Mouse (Mus musculus) thymus, postnatal 25 days (tissue): ENCODE measurements around the gene Trib2.

Experiments used
- DNase-seq: peaks from one replicate; pipeline ENCODE4 v3.0.0; 2022

The Trib2 gene

DNA sequence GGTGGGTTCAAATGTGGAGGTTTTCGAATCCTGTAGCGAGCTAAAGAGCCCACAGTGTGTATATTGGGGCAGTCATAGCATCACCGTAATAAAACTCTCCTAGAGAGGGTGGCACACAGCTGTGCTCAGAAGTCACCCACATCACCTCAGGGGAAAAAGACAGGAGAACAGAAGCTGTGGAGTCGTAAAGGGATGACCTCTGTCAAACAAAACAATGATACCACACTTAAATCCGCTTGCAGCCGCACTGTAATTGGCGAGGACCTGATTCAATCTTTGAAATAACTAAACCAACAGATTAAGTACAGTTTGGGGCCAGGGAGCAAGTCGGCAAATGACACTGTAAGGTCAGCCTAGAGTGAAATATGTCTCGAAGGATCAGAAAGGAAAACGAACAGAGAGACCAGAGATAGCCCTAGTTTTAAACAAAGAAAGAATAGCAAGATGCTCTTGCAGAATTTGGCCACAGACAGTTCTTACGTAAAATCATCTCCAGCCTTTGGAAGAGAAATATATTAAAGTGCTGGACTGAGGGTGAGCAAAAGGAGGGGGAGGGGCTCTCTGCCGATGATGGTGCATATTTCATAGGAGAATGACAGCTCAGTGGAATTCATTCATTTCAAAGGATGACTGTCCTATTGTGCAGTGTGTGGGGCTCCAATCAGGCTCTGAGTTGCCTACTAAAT, 3.4 kb downstream of the Trib2 start:
- peak; percentile 17 for DNase-seq

DNA sequence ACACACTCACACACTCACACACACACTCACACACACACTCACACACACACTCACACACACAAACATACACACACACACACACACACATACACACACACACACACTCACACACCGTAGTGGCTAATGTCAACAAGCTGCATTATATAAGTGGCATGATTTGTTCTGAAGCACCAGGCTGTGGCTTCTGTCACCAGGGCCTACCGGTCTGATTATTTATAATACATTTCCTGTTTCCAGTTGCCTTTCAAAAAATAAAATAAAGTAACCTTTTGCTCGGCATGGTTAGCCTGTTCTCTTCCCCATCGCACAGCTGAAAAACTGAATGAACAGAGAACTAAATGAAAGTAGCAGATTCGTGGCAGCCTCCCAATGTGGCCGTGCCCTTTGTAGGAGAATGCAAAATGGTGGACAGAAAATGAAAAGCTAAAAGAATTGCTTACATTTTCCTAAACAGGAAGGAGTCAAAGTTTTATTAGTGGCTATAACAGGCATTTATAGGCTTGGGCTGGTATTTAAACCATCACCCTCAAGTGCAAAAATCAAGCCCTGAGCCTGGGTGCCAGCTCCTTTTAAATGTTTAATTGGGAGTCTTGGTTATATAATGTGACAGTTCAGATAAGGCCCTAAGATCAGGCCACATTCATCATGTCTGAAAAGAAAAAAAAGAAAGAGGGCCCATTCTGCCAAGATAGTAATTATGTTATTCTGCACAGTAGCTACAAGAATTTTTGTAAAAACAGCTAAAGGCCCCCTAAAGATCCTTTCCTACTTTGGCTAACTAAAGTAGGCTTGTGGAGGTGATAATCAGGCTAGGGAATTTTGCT, 4.4 kb downstream of the Trib2 start:
- DNase-seq: no peak

DNA sequence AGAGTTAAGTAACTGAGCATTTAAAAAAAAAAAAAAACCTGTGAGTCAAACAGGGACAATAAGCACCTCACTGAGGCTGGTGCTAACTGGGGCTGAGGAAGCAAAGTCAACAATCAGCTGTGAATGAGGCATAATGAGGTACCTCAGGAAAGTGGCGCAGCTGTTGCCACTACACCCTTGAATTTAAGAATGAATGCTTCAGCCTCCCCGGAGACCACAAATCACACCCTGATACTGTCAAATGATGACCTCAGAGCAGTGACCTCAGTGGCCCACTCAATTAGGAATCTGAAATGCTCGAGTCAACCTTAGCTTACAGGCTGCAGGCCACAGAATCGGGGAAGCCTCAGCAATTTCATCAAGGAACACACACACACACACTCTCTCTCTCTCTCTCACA, 5.0 kb downstream of the Trib2 start:
- DNase-seq: peak; percentile 21

DNA sequence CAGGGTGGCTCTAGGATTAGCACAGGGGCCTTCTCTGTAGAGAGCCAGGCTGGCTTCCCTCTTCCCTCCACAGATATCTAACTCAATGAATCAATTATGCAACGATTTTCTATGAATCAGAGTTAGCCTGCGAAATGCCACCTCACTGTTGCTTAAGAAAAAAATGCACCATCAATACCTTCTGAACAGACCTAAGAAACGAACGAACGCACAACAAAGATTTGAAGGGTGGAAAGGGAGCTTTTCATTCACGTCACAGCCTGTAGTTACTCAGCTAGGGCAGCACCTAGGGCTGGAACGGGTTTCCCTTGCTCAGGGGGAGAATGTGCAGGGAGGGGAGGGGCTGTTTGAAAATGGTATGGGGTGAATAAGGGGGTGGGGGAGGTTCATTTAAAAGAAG, 5.8 kb downstream of the Trib2 start:
- DNase-seq: no peak

DNA sequence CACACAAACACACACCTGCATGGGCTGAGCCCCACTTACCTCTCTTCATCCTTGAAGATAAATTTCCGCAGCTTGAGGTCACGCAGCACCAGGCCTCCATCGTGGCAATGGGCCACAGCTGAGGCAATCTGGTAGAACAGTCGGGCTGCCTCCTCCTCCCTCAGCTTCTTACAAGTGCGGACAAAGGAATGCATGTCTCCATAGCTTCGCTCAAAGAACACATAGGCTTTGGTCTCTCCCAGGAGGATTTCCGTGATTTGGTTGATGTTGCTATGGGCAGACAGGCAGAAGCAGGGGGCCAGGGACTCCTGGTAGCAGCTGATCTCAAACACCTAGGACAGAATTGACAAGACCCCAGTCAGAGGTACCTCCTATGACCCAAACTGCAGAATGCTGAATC, 7.1 kb downstream of the Trib2 start:
- no peak for DNase-seq

DNA sequence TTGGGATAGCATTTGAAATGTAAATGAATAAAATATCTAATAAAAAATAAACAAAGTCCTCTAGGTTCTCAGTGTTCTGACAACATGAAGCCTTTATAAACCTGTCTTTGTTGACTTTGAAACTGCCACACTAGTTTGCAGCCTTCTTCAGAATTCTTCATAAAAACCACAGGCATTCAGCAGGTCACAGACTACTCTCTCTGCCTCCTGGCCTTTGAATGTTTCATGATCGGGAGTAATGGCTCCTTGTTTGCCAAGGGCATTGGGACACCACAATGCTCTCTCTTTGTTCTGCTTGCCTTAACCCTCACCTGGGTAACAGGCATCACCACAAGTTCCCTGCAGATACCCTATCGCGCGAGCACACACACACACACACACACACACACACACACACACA, 7.5 kb downstream of the Trib2 start:
- DNase-seq: peak; percentile 19

DNA sequence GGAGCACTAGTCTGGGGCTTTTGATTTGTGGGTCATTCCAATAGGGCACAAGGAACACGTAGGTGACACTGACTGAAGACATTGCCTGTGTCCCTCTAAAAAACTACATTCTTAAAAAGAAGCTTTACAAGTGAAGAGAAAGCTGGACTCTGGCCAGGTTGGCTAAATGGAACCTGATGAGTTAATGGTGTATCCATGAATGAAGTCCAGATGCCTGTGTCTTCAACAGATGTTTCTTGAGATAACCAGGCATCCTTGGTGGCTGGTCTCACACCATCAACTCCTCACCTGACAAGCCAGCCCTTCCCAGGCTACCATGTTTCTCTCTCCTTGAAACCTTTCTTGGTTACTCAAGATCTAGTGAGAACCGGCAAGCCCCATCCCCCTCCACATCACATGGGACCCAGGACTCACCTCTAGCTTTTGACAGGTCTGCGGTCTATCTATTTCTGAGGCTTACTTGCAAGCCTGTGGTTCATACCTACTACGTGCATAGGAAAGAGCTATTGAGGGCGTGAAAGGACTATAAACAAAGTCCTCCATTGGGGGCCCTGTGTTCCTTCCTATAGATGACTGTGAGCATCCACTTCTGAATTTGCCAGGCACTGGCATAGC, 8.4 kb downstream of the Trib2 start:
- DNase-seq: no peak

DNA sequence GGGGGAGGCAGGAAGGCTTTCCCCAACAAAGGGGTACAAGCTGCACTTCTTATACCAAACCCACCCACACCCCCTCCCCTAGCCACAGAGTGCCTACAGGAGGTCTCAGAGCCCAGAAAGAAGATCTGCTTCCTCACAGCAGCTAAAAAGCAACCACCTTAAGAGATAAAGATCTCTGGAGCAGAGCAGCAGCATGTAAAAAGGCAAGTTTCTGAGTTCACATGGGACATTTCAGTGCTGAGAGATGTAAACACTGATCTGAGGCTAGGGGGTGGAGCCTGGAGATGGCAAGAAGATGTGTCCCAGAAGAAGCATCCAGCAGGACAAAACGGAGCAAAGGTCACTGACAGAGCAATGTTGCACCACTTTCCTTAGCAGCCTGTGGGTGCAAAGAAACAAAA, 11.8 kb downstream of the Trib2 start:
- DNase-seq: peak; percentile 77

DNA sequence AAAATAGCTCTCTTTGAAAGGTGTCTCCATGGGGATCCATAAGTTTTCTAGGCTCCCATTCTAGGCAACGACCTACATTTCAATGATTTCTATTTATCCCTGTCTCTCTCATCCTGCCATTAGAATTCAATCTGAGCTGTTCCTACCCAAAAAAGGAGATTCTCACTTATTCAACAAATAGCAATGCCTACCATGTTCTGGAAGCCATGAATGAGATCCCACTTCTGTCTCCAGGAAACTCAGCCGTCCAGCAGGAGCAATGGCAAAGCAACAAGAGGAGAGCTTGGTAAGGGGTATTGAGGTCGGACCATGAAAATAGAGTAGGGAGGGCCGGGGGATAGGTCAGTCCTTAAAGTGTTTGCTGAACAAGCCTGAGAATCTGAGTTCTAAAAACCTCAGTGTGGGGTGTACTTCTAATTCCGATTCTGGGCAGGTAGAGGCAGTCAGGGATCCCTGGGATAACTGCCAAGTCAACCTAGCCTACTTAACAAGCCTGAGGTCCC, 12.7 kb downstream of the Trib2 start:
- no peak for DNase-seq

DNA sequence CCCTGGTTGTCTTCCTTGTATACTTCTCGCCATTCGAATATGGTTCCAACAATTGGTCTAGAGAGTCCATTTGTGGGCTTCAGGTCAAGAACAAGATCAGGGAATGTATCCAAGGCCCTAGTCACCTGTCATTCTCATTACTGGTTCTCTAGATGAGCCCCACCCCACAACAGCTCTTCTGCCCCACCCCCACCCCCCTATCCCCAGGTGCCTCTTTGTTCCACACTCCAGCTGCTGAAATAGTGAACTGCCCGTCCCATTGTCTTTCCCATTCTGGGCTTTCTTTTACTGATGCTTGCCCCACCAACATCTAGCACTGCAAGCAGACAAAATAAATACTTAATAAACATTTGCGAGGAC, 15.2 kb downstream of the Trib2 start:
- DNase-seq: no peak

DNA sequence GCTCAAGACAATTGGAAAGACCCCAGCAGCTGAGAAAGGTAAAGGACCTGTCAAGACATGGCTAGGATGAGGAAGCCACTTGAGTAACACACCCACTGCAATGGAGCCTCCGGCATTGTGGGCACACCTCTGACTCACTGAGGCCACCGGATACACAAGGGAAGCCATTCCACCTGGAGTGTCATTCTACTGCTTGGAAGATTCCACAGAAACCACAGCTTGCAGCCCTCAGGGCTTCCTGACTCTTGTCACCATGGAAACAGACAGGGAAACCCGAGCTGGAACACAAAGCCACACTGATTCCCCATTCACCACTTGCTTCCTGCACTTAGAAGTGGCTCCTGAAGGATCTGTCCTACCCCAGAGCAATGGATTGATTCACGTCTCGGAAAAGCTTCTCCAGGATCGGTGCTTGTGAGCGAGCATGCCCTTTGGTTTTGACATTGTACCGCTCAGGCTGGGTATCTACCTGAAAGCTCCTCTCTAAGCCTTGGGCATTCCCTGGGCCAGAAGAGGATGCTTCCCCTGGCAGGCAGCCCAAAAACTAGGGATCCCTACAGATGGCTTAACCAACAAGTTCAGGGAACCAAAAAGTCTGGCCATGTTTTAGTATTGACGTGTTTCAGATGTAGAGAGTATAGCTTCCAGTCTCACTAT, 15.7 kb downstream of the Trib2 start:
- no peak for DNase-seq

DNA sequence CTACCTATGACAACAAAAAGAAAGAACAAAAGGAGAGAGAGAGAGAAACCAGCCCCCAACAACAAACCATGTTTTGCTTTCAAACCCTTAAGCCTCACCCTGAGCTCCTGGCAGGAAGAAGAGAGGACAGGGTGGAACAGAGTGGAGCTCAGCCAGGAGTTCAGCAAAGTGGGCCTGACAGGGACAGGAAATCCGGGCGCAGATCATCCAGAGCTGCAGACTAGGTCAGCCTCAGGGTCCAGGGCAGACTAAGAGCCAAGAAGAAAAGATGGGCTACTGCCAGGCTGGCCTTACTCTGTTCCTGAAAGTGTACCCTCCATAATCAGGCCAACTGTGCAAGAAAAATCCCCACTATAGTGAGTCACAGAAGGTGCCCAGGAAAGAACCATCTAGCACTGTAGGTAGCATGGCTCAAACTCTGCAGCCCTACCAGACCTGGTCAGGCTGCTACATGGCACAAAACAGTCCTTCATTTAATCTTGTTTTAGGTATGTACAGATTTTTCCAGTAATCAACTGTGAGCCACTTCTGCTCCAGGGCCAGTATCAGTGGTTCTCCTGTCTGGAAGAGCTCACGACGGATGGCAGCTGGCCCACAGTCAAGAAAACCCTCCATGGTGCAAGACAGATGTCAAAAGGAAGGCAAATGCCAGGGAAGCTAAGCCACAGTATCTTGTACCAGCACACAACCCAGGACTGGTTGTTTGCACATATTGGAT, 16.4 kb downstream of the Trib2 start:
- DNase-seq: no peak

DNA sequence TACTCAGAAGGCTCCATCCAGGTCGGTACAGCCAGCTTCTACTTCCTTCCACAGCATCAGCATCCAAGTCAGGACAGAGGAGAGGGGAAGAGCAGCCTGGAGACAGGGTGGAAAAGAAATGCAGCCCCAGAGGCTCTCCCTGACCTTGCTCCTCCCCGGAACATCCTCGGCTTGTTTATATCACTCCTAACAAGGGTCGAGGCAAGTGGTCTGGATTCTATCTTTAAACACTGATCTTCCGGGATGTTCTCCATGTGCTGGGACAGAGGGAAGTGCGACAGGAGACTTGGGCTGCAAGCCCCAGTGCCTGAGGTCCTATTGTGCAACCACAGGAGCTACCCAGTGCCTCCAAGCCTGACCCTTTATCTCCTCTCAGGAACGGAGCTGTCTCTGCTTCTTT, 18.7 kb downstream of the Trib2 start:
- DNase-seq: no peak

DNA sequence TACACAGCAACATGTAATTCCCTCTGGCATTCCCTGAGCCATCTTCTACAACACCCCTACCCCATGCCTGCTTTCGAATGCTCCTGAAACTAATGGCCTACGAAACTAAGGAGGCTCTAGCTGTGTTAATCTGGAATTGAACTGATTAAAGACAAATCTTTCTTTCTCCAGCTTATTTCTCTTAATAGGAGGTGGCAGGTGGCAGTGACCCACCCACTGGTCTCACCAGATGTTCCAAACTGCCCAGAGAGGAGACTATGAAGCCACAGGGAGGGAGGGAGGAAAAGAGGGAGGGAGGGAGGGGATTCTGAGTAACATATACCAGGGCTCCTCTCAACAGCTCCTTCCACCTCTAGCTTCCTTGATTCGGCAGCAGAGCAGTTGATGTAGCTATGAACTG, 20.8 kb downstream of the Trib2 start:
- no peak for DNase-seq

DNA sequence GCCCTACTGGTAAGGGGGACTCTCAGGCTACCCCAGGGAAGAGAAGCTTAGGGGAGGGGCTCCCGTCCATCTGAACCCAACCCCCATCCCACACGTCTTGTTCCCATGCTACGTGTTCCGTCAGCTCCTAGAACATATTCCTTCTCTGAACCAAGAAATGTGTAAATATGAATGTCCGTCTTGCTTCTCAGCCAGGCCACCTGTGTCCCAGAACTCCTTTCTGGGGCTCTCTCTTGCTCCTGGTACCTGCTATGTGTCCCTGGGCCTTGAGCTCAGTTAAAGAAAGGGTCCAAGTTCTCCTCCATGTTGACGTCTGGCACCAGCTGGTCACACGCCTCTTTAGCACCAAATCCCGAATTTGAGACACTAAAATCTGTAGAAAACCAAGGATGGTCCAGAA, 23.4 kb downstream of the Trib2 start:
- DNase-seq: no peak

DNA sequence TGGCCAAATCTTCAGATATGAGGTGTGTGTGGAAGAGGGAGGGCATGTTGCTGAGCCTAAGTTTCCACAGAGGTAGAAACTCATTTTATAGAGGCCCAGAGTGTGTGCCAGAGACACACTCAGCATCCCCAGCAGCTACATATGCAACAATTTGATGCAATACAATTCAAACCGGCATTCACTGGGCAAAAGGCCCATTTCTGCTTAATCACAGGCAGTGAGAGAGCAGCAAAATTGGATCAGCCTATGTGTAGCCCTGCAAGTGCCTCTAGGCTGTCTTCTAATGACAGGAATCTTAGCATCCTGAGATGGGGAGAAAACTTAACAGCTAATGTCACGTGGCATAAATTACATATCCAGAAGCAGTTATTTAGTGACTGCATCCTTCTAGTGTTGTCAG, 26.5 kb downstream of the Trib2 start:
- no peak for DNase-seq

DNA sequence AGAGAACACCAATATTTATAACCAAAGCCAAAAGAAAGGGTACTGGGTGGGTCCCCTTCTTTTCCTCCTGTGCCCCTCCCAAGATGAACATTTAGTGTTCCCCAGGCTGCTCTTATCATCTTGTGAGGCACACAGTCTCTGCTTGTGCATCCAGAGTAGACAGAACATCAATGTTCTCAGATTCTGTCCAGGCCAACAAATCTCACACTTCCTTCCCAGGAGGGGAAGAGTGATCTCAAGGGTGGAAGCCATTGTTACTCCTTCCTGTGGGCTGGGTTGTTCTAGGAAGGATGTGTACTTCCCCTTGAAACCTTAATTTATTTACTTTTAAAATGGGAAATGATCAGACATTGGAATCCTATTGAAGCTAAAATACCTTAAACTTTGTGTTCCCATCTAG, 39.7 kb downstream of the Trib2 start:
- DNase-seq: no peak

DNA sequence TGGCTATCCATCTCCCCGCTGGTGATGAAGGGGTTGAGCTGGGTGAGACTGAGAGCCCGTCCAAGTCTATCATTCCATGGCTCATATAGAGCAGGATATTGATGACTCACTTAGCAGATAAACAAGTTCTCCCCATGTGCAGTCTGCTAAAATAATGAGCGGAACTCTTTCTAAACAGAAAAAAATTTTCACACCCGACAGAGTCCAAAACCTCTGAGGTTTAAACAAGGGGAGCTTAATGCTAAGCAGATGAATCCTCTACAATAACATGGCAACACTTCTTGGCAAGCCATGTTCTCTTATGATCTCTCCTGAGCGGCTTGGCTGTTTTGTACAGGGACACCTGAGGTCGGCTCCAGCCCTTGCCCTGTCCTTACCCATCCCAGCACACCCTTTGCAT, 45.0 kb downstream of the Trib2 start:
- DNase-seq: no peak

DNA sequence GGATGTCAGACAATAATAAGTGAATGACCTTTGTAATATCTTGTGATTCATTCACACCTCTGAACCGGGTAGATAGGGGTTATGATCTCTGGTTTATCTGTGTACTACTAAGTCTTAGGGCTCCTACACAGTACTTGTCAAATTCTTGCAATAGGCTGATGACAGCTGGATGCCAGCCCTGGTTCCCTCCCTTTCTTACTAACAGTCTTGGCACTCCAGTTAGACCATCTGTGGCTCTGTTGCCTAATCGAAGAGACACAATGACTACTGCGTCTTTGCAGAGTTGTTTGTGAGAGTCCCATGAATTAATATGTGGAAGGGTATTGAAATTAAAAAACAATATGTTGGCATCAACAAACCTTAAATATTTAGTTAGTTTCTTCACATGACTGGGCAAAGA, 48.2 kb downstream of the Trib2 start:
- DNase-seq: no peak

DNA sequence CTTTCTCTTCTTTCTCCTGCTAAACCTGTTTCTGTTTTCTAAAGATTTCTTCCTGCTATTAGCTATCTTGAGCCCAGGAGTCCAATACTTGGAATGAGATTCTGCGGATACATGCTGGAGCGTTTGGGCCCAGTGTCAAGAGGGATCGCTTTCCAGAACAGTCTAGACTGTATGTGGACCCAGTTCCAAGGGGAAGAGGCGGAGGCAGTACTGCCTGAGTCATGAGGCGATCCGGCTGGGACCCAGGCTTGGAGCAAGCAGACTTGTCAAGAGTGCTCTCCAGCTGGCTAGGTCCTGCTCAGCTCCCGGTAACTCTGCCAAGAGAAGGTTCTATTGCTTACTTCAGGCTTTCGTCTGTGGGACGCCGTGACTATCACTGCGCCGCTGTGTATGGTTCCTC, 50.7 kb downstream of the Trib2 start:
- no peak for DNase-seq

DNA sequence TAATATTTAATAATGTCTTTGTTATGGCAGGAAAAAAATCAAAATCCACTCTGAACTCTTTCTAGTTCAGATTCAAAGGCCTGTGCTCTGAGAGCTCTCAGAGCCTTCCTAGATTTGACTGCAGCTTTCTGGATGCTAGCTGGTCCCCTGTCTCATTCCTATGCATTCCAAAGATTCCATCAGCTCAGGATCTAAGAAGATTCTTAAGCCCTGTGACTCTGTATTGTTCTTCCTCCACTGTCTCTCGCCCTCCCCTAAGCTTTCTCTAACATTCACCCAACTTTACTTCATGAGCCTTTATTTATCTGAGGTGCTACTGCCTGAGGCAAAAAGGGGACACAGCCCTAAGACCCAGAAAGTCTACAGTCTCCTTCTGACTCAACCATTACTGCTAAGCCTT, 51.5 kb downstream of the Trib2 start:
- DNase-seq: no peak

DNA sequence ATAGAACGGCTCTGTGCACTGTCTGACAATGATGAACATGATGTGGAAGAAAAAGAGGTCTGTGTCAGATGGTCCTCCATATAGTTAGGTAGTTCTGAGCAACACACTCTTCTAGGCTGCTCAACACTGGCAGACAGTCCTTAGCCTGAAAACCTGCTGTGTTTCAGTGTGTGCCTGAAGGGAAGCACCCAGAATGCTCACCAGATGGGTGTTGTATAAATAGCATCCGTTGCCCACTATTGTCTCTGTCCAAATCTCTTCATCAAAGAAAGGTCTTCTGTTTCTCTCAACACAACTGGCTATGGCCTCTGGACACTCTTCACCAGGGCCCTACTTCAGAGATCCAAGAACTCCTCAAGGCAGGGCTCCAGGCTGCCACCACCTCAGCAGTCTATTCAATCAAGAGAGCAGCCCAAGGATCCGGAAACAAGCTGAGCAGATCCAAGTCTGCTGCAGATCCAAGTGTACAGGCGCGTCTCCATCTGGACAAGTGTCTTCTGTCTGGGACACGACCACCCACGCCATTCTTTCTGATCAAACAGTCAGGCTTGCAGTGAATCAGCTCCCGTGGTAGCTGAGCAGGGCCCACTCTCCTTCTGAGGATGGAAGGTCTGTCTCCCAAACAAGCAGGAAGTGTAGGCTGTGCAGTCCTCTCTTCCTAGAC, 55.1 kb downstream of the Trib2 start:
- DNase-seq: no peak
